Mouse (Mus musculus) lung, embryonic 14.5 days (tissue): Measurements from ENCODE around the gene Banf1. TPM values are rescaled to one million over a fixed set of nuclear protein-coding genes. Genes with fewer than 3 reads are reported as not detected.
"Not testable (repeated sequence)": the region's sequence is repeated elsewhere in the genome, so short reads cannot be mapped to it uniquely, and the experiment has no call there.

Experiments
- ATAC-seq: fragments of 200-750 bp; cut with Nextera tagmentation; 2 replicates; pipeline ENCODE4 v1.8.0; 2017; ENCODE audit warnings: mild to moderate bottlenecking, moderate TSS enrichment, moderate library complexity; ENCODE audit not compliant: insufficient read depth
- DNase-seq: peaks from one replicate; pipeline ENCODE4 v3.0.0-alpha.2; 2015
- H3K27ac ChIP-seq: fragments of 300-500 bp; sonication (generic); 2 replicates; pipeline ENCODE4 v1.5.1; 2014; ENCODE audit warnings: low read depth, mild to moderate bottlenecking, moderate library complexity
- H3K27me3 ChIP-seq: fragments of 300-500 bp; sonication (generic); 2 replicates; pipeline ENCODE4 v1.6.1; 2014; ENCODE audit warnings: low read length, control low read depth; ENCODE audit not compliant: insufficient read depth
- H3K36me3 ChIP-seq: fragments of 300-500 bp; sonication (generic); 2 replicates; pipeline ENCODE4 v1.6.1; 2014; ENCODE audit warnings: control low read depth; ENCODE audit not compliant: insufficient read depth
- H3K4me1 ChIP-seq: fragments of 300-500 bp; sonication (generic); 2 replicates; pipeline ENCODE4 v1.6.1; 2014; ENCODE audit warnings: antibody characterized with exemption, control low read depth; ENCODE audit not compliant: insufficient read depth
- H3K4me2 ChIP-seq: fragments of 300-500 bp; sonication (generic); 2 replicates; pipeline ENCODE4 v1.6.1; 2014; ENCODE audit warnings: mild to moderate bottlenecking
- H3K4me3 ChIP-seq: fragments of 300-500 bp; sonication (generic); 2 replicates; pipeline ENCODE4 v1.5.1; 2014; ENCODE audit warnings: low read depth, low read length
- H3K9ac ChIP-seq: fragments of 300-500 bp; sonication (generic); 2 replicates; pipeline ENCODE4 v1.6.1; 2014
- H3K9me3 ChIP-seq: fragments of 300-500 bp; sonication (generic); 2 replicates; pipeline ENCODE4 v1.6.1; 2016; ENCODE audit warnings: low read depth, low read length, control low read depth
- CTCF ChIP-seq: IDR thresholded peaks from 2 replicates; pipeline ENCODE4 v1.5.1; 2016; ENCODE audit warnings: antibody characterized with exemption, low read depth
- WGBS: fragments of 180-500 bp; shearing (Covaris S2); extraction: QIAGEN DNeasy Blood & Tissue Kit; methylation state at CpG from one replicate; pipeline ENCODE4 v1.1.7; 2014; 5-methylcytosine and 5-hydroxymethylcytosine counted together
- polyA plus RNA-seq: library from polyadenylated mRNA; unstranded; fragments of >200 nt; fragmentation: Nextera tagmentation; extraction: Ambion mirVana; gene quantifications from 2 replicates; pipeline ENCODE4 v1.2.1, GENCODE M21; 2014

Banf1 gene
- polyA plus RNA-seq, 1 experiment from 2014 or later = 542 TPM

DNA sequence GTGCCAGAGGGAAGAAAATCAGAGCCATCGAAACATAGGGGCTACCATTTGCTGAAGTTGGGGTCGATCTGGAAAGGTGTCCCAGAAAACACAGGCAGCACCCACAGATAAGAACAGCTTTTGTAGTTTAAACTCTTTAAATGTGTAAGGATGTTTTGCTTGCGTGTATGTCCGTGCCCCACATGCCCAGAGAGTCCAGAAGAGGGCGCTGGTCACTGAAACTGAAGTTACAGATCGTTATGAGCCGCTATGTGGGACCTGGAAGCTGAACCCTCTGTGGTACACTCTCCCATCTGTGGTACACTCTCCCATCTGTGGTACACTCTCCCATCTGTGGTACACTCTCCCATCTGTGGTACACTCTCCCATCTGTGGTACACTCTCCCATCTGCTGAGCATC lies 40.2 kb upstream of the Banf1 start:
- peak overlapping the region; percentile 67 for H3K9ac ChIP-seq
- peak overlapping the region; percentile 56 for H3K4me3 ChIP-seq
- H3K4me1 ChIP-seq = no peaks in the 10 kb centered on the region
- peak overlapping the region; percentile 93 for H3K27ac ChIP-seq
- no peaks in the 10 kb centered on the region for H3K9me3 ChIP-seq
- no peaks in the 10 kb centered on the region for H3K27me3 ChIP-seq
- ATAC-seq (peak; percentile 57; the same call in 1 of the 2 replicates), DNase-seq (peak; percentile 88)
- WGBS = 19% methylated on average over 7 of the region's 7 CpGs
- peak; percentile 66 for TF ChIP-seq CTCF
- H3K36me3 ChIP-seq = no peaks in the 10 kb centered on the region
- H3K4me2 ChIP-seq = peak overlapping the region; percentile 89

DNA sequence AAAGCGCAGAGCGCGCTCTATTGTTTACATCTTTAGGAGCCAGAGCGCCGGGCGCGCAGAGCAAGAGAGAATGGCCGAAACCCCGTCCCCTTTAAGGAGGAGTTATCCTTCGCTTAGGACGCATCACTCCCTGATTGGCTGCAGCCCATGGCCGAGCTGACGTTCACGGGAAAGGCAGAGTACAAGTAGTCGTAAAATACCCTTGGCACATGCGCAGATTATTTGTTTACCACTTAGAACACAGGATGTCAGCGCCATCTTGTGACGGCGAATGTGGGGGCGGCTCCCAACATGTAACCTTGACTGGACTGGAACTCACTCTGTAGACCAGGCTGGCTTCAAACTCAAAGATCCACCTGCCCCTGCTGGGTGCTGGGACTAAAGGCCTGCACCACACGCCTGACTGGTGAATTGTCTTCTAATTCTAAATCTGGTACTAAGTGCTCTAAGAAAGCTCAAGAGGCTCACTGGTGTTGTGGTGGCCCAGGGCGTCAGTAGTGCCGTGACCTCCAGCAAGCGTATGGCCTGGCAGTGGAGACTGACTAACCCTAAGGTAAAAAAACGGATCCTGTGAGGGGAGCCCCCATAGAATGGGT lies 39.7 kb upstream of the Banf1 start:
- DNase-seq (peak; percentile 63), ATAC-seq (peak; percentile 86)
- not testable (repeated sequence) for H3K4me1 ChIP-seq, H3K36me3 ChIP-seq, H3K9me3 ChIP-seq, H3K27me3 ChIP-seq
- peak overlapping the region; percentile 89 for H3K4me2 ChIP-seq
- WGBS = 12% methylated on average over 22 of the region's 25 CpGs
- peak overlapping the region; percentile 93 for H3K27ac ChIP-seq
- peak overlapping the region; percentile 67 for H3K9ac ChIP-seq
- H3K4me3 ChIP-seq = peak overlapping the region; percentile 56
- TF ChIP-seq CTCF = 0 out of 2 replicates have a peak, but pooled peaks have one; percentile 13

DNA sequence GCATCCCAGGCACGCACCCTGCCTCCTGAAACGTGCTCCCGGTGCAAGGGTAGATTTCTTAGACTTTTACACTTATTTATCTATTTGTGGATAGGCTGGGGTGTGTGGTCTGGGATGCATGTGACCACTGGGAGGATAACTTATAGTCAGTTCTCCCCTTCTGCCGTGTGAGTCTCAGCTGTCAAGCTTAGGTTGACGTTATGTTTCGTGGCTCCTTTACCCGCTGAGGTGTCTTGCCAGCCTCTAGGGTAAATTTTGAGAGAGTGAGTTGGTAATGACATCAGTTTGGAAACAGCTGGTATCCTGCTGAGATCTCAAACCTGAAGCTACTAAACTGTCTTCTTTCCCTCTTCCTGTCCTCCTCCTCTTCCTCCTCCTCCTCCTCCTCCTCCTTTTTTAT lies 39.0 kb upstream of the Banf1 start:
- peak overlapping the region; percentile 46 for H3K9ac ChIP-seq
- no peaks in the 10 kb centered on the region for H3K27me3 ChIP-seq
- peak overlapping the region; percentile 38 for H3K4me3 ChIP-seq
- no peaks in the 10 kb centered on the region for H3K36me3 ChIP-seq
- ATAC-seq (no peak), DNase-seq (peak; percentile 27)
- H3K27ac ChIP-seq = peak overlapping the region; percentile 42; the same call in 1 of the 2 replicates
- no peak for TF ChIP-seq CTCF
- 27% methylated on average over 7 of the region's 7 CpGs for WGBS
- peak overlapping the region; percentile 64 for H3K4me2 ChIP-seq
- H3K4me1 ChIP-seq = no peaks in the 10 kb centered on the region
- H3K9me3 ChIP-seq = no peaks in the 10 kb centered on the region

DNA sequence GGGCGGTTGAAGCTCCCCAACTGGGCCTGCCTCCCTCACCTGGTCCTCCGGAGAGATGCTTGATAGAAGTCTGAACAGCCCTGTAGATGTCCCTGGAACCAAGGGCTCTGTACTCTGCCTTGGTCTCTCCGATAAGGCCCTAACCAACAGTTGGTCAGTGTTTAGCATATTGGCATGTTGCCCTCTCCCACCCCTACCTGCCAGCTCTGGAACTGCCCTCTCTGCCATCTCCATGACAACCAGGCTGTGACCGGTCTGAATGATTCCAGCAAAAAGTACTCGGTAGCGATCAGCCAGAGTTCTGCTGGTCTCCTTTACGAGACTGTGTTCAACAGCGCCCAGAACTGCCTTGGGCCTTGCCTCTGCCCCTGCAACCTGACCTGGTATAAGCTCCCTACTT lies 35.3 kb upstream of the Banf1 start, which contains the start of gene Tsga10ip:
Tsga10ip (minus strand) TSS at position 234 of the 400 bp plus-strand sequence.
- H3K27me3 ChIP-seq = no peaks in the 10 kb centered on the region
- H3K4me1 ChIP-seq = no peaks in the 10 kb centered on the region
- peak; percentile 19; the same call in 1 of the 2 replicates for TF ChIP-seq CTCF
- no peak within 1 kb of the TSS for H3K4me2 ChIP-seq
- WGBS = 68% methylated on average over 8 of the region's 8 CpGs
- H3K9me3 ChIP-seq = no peaks in the 10 kb centered on the region
- no peak within 1 kb of the TSS for H3K9ac ChIP-seq
- no peak within 1 kb of the TSS for H3K27ac ChIP-seq
- no peak within 1 kb of the TSS for H3K4me3 ChIP-seq
- DNase-seq (no peak), ATAC-seq (no peak)
- no peaks in the 10 kb centered on the region for H3K36me3 ChIP-seq

DNA sequence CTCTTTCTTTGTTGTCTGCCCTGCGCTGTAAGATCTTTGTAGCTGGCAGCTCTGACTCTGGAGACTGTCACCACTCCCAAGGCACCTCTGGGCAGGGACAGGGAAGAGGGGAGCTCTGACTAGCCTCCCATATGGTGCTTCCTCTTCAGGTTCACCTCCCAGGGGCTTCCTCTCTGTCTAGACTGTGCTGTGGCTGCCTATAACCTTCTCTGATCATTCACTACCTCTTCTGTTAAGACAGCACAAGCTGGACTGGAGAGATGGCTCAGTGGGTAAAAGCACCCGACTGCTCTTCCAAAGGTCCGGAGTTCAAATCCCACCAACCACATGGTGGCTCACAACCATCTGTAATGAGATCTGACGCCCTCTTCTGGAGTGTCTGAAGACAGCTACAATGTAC lies 34.1 kb upstream of the Banf1 start:
- H3K4me2 ChIP-seq, H3K36me3 ChIP-seq, H3K27ac ChIP-seq, H3K9me3 ChIP-seq, H3K4me1 ChIP-seq, H3K9ac ChIP-seq, DNase-seq, ATAC-seq, H3K27me3 ChIP-seq, H3K4me3 ChIP-seq: not testable (repeated sequence)
- WGBS = 69% methylated on average over 4 of the region's 4 CpGs

DNA sequence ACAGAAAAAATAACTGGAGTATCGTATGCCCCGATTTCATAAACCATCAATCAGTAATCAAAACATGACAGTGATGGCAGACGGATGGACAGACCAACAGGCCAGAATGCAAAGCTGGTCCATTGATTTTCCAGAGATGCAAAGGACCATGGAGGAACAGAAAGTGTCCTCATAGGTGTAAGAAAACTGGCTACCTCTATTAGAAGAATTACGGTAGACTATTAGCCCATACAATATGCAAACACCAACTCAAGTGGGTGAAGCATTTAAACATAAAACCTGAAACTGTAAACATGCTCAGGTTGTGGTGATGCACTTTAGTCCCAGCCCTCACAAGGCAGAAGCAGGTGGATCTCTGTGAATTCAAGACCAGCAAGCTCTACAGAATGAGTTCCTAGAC lies 28.4 kb upstream of the Banf1 start:
- H3K36me3 ChIP-seq = no peaks in the 10 kb centered on the region
- no peaks in the 10 kb centered on the region for H3K9me3 ChIP-seq
- no peak for DNase-seq
- H3K4me1 ChIP-seq = no peaks in the 10 kb centered on the region
- no peak overlapping the region for H3K4me3 ChIP-seq
- no peak overlapping the region for H3K27ac ChIP-seq
- no peaks in the 10 kb centered on the region for H3K27me3 ChIP-seq
- TF ChIP-seq CTCF = no peak
- 74% methylated on average over 4 of the region's 4 CpGs for WGBS
- no peak for ATAC-seq
- H3K9ac ChIP-seq = no peak overlapping the region
- H3K4me2 ChIP-seq = no peak overlapping the region

DNA sequence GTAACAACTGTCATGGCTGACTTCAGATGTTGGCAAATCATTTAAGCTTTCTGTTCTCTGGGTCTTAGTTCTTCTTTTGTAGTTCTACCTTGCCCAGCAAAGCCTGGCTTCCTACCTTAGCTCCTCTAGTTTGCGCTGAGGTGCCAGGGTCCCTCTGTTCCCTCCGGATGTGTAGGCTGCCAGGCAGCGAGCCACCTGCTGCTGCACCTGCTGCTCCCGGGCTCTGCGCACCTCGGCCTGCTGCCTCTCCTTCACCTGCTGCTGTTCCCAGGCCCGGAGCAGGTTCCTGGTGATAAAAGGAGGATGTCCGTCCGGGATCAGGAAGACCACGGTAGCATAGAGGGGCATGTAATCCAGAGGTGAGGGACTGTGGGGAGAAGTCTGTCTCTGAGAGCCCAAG lies 27.2 kb upstream of the Banf1 start:
- H3K9ac ChIP-seq = no peak overlapping the region
- H3K27ac ChIP-seq = no peak overlapping the region
- 42% methylated on average over 10 of the region's 10 CpGs for WGBS

More for the DNA sequence above, 27.2 kb upstream of the Banf1 start:
- Histone ChIP-seq H3K4me2 (no peak overlapping the region), H3K36me3 (no peaks in the 10 kb centered on the region), H3K4me3 (no peak overlapping the region), H3K27me3 (no peaks in the 10 kb centered on the region), H3K9me3 (no peaks in the 10 kb centered on the region), H3K4me1 (0 out of 2 replicates have a peak, but pooled peaks cover 5% of the 10 kb centered on the region)
- TF ChIP-seq CTCF = no peak
- ATAC-seq (no peak), DNase-seq (no peak)
